Mouse (Mus musculus) gastrocnemius, adult 8-10 months (tissue): ENCODE data around the gene Izumo4. TPM values are rescaled to one million over a fixed set of nuclear protein-coding genes. Genes with fewer than 3 reads are reported as not detected.
A peak's percentile ranks its signal among the peaks of the same experiment; 100 is the strongest.

Experiments used
- DNase-seq, 2 experiments: peaks; one replicate each; pipeline ENCODE4 v3.0.0; 2022; ENCODE audit warnings: low spot score in 2 of 2
- total RNA-seq, 4 experiments: library from RNA; stranded (reverse); gene quantifications; 2 replicates each; pipeline ENCODE4 v1.2.4; 2022

Gene Izumo4
- total RNA-seq, 4 experiments from 2014 or later: 1.0 to 3.1 (median 2.7) TPM

DNA sequence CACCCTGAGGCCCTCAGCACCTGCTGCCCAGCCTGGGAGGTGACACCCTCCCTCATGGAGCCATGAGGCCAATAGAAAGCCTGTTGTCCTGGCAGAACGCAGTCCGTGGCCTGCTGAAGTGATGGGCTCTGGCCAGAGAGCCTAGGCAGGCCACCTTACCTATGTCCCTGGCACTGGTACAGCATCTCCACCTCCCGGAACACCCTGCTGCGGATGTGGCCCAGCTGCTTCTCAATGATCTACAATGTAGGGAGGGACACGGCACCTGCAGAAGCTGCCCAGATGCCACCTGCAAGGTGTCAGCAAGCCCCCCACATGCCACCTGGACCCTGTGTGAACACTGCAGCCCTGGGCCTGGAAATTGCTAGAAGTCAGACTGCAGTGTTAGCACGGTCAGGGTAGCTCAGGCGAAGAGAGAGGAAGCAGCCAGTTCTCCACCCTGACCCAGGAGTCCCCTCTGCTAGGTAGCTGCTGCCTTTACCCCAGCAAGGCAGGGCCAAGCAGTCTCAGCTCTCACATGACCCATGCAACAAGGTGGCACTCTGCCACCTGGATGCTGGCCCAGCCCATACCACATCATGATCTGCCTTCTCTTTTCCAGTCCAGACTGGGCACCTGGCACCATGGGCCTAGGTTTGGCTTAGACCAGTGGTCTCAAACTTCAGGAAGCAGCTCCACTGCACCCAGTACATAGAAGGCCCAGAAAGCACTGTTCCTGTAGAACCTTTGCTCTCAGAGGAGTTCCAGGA is 32.1 kb upstream of the Izumo4 start:
- DNase-seq: peak; percentile 79 to 87

DNA sequence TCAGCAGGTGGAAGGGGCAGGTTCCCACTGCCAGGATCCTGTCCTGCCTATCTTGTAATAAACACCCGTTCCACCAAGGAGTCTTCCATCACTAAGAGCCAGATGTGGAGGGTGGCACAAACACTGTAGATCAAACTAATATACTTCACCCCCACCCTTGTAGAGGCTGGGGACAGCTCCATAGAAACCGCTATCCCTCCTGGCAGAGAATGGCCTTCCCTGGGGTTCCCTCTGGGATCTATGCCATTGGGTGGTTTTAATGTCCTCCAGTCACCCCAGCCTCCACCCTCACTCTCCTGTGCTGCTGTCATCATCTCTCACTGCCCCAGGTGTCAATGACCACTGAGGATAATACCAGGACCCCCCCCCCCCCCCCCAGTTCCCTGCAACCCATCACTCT is 31.5 kb upstream of the Izumo4 start:
- no peak for DNase-seq

- DNase-seq: peak in 1 of 2 experiments; percentile 71
Measured at GRCm38 (mm10) chr10:80671251-80671650, 30.7 kb upstream of the Izumo4 start.

DNA sequence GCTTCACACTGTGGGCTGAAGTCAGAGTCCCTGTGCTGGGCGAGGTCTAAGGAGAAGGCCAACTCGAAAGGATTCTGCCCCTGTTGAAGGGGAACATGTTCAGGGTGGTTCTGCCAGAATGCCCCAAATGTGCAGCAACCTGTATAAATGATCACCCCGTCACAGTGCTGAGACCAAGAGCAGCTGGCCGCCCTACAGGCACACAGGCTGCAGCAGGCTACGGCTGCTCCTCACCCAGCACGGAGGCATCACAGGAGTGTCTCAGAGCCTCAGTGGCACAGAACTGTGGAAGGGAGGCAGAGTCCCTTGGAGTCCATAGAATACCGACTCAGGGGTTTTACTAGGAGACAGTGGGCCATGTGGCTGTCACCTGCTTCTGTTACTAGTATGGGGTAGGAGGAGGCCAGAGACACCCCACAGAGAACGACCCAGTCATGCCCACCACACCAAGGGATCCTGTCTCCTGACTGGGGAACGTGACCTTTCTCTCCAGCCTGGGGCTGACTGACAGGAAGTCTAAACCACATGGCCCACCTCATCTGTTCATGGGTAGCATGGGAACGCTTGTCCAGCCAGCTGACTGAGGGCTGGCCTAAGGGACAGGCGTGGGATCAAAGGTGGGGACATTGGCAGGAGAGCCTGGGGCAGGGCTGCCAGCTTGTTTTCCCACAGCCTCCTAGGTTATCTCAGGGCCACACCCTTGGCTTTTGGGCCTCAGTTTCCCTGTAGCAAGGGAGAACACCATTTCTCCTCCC is 29.9 kb upstream of the Izumo4 start:
- DNase-seq: no peak

- DNase-seq: no peak
Measured at GRCm38 (mm10) chr10:80673690-80674089, 28.3 kb upstream of the Izumo4 start.

GRCm38 (mm10) chr10:80674161-80674711 is 27.7 kb upstream of the Izumo4 start:
- DNase-seq: peak in 1 of 2 experiments; percentile 57

GRCm38 (mm10) chr10:80674851-80675404 is 27.1 kb upstream of the Izumo4 start:
- DNase-seq: no peak

- DNase-seq: no peak
Measured at GRCm38 (mm10) chr10:80675405-80676197, 26.4 kb upstream of the Izumo4 start.

- DNase-seq: peak; percentile 98 to 99
Measured at GRCm38 (mm10) chr10:80676198-80676928, 25.6 kb upstream of the Izumo4 start.

DNA sequence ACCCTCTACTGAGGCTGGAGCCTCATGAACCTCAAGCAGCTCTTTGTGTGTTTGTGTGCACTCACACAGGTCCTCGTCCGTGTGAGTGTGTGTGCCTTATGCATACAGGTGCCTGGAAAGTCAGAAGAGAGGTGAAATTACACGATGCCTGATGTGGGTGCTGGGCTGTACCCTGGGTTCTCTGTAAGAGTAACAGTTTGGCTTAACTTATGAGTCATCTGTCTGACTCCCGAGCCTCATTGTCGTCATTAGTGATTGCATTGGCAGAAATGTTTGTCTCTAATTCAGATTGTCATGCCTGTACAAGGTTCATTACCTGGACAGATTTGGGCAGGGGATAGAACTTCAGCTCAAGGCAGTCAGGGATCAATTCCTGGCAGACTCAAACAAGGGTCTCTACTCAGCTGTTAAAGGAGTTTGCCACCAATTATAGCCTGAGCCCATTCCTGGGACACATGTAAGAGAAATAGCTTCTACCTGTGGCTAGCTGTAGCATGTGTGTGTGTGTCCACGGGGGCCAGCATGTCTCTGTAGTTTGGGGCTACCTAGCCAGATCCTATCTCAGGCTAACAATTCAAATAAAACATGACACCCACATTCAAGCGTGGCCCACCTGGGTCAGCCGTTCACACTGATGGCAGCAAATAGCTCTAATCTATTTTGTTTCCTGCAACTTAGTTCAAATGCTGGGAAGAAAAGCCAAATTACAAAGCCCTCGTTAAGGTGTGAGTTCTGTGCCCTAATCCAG is 24.7 kb upstream of the Izumo4 start:
- no peak for DNase-seq

- peak; percentile 89 to 94 for DNase-seq
Measured at GRCm38 (mm10) chr10:80677942-80678436, 24.0 kb upstream of the Izumo4 start, which contains the start of gene Mknk2. Mknk2 (minus strand) TSS chr10:80678112.

GRCm38 (mm10) chr10:80678601-80679377 is 23.2 kb upstream of the Izumo4 start:
- DNase-seq: no peak

DNA sequence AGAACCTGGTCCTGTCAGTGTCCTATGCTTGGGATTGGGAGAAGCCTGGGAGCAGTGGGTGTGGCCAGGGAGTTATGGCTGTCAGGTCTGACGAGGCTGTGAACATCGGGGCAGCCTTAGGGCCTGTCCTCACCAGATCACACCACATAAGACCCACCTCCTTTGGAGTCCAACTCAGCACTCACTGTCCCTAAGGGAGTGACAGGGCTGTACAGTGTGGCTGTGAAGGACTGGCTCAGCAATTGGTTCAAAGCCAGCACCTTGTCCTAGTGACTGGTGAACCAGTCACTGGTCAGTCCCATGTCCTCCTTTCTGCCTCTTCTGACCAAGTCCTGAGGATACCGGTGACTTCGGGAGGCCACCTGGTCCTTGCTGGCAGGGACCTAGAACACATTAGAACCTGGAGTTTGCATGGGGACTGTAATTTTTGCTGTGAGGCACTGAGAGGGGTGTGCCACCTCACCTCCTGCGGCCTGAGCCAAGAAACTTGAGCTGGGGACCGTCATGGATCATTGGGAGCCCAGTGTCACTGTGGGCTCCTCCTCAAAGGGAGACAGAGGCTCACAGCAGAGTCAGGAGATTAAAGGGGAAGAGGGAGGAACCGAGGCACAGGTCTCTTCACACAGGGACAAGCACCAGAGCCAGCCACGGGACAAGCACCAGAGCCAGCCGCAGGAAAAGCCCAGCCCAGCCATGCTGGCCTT is 22.3 kb upstream of the Izumo4 start:
- peak in 1 of 2 experiments; percentile 44 for DNase-seq

GRCm38 (mm10) chr10:80680260-80680696 is 21.7 kb upstream of the Izumo4 start:
- DNase-seq: no peak

DNA sequence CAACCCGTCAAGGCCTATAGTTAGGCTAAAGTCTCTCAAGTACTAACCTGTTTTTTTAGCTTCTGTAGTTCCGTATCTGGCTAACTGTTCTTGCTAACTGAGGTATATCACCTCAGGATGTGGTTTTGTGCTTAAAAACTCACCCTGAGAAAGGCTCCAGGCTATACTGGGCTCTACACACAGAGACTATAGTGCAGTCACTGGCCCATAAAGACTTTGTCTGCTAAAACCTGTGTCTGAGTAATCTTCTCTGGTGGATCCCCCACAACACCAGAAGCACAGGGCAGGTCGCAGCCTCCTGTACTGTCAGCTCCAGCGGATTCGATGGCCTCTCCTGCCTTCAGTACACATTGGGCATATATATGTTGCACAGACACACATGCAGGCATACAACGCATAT is 20.0 kb upstream of the Izumo4 start:
- DNase-seq: no peak

DNA sequence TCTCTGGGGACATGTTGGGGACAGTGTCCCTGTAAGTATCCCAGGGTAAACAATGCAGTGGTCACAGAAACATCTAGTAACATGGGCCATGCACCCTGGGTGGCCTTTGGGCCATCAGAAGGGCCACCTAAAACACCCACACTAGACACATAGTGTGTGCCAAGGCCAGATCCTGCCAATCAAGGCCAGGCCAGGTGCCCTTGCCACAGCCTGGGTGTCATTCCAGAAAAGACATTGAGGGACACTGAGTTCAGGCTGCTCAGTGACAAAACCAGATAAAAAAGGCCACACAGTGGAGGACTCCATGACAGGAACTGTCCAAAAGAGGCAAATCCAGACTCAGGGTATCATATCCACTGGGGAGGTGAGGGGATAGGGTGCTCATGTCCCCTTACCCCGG is 18.3 kb upstream of the Izumo4 start:
- DNase-seq: no peak

DNA sequence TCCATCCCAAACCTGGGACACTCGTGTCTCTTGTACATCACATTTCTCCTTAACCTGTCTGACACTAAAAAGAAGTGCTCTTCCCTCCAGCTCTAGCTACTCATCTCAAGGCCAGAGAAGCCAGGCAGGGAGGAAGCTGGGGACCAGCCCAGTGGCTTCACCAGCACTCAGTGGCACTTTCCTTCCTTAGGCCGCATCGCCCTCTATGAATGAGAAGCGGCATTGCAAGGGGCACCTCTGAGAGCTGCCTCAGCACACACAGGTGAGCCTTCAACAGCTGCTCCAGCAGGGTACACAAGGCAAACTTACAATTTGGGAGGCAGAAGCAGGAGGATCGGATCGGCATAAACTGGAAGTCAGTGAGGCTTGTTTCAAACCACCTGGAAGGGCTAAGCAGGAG is 17.8 kb upstream of the Izumo4 start:
- DNase-seq: peak; percentile 35 to 47

DNA sequence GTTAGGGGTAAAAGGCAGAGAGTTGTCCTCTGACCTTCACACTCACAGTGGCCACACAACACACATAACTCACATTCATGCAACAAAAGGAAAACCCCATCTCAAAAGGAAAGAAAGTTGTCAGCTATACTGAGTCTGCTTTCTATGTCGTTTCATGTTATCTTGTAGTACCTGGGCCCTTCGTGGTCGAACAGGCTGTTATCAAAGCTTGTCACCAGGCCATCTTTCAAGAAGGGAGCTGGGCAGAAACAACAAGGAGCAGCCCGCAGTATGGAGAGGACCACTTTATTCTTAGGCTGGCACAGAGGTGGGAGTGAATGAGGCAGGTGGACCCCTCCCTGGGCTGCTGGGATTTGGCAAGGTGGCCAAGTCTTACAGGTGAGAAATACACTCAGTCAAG is 17.0 kb upstream of the Izumo4 start:
- no peak for DNase-seq
